Mouse (Mus musculus) layer of hippocampus, adult 11-12 months (tissue): ENCODE results near the gene Fam3c.
"Not testable (repeated sequence)": the region's sequence is repeated elsewhere in the genome, so short reads cannot be mapped to it uniquely, and the experiment has no call there.

Experiments used
- DNase-seq: peaks from one replicate; pipeline ENCODE4 v3.0.0; 2022; ENCODE audit warnings: low spot score

The Fam3c gene

GRCm38 (mm10) chr6:22292056-22292455 is 64.0 kb downstream of the Fam3c start:
- DNase-seq = no peak

GRCm38 (mm10) chr6:22290790-22291189 is 65.3 kb downstream of the Fam3c start:
- no peak for DNase-seq

- DNase-seq = no peak
Measured at GRCm38 (mm10) chr6:22289461-22290021, 66.5 kb downstream of the Fam3c start.

- DNase-seq = no peak
Measured at GRCm38 (mm10) chr6:22288737-22289460, 67.1 kb downstream of the Fam3c start.

- peak; percentile 17 for DNase-seq
Measured at GRCm38 (mm10) chr6:22288004-22288736, 67.9 kb downstream of the Fam3c start, which contains the start of gene Wnt16. TSS of gene Wnt16 (plus strand) at chr6:22288227.

GRCm38 (mm10) chr6:22282405-22282804 is 73.6 kb downstream of the Fam3c start:
- no peak for DNase-seq

- peak; percentile 51 for DNase-seq
Measured at GRCm38 (mm10) chr6:22280217-22280861, 75.7 kb downstream of the Fam3c start.

GRCm38 (mm10) chr6:22277941-22278340 is 78.1 kb downstream of the Fam3c start:
- DNase-seq = no peak

GRCm38 (mm10) chr6:22269840-22270521 is 86.1 kb downstream of the Fam3c start:
- DNase-seq = no peak

GRCm38 (mm10) chr6:22268677-22269076 is 87.4 kb downstream of the Fam3c start:
- no peak for DNase-seq

- DNase-seq = no peak
Measured at GRCm38 (mm10) chr6:22267807-22268667, 88.0 kb downstream of the Fam3c start.

GRCm38 (mm10) chr6:22266018-22266417 is 90.0 kb downstream of the Fam3c start:
- DNase-seq = no peak

GRCm38 (mm10) chr6:22264094-22264493 is 91.9 kb downstream of the Fam3c start:
- DNase-seq = not testable (repeated sequence)

- DNase-seq = no peak
Measured at GRCm38 (mm10) chr6:22262519-22262918, 93.5 kb downstream of the Fam3c start.

GRCm38 (mm10) chr6:22258784-22259183 is 97.3 kb downstream of the Fam3c start:
- no peak for DNase-seq
